Mouse (Mus musculus) ES-E14 (cell line): ENCODE results near the gene Grm1.

ENCODE experiments used
- HCFC1 ChIP-seq: IDR thresholded peaks from 2 replicates; pipeline ENCODE4 v1.6.1; 2012; ENCODE audit warnings: low read length, inconsistent platforms, borderline replicate concordance; ENCODE audit not compliant: insufficient read depth
- ZC3H11A ChIP-seq: IDR thresholded peaks from 2 replicates; pipeline ENCODE4 v1.6.1; 2012; ENCODE audit warnings: low read depth, mild to moderate bottlenecking, inconsistent platforms, low read length, borderline replicate concordance
- ZNF384 ChIP-seq: IDR thresholded peaks from 2 replicates; pipeline ENCODE4 v1.6.1; 2012; ENCODE audit warnings: low read depth, low read length, inconsistent platforms

DNA sequence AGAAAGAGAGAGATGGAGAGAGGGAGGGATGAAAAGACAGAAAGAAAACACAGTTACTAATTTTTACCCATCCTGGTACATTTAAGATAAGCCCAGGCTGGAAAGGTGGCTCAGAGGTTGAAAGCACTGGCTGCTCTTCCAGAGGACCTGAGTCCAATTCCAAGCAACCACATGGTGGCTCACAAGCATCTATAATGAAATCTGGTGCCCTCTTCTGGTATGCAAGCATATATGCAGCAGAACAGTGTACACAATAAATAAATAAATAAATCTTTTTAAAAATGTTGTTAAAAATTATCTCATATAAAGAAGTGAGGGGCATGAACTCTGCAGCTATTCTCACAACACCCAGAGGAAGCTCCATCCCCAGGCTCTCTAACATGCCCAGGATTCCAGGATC, 42.8 kb downstream of the Grm1 start:
- TF ChIP-seq ZNF384 (no peak), ZC3H11A (peak; percentile 77), HCFC1 (no peak)
